Mouse (Mus musculus) right cerebral cortex, adult 2 months (tissue): ENCODE results near the gene Cdh8.
"Not testable (repeated sequence)": the region's sequence is repeated elsewhere in the genome, so short reads cannot be mapped to it uniquely, and the experiment has no call there.

ENCODE experiments used
- DNase-seq, 2 experiments: peaks; one replicate each; pipeline ENCODE4 v3.0.0; 2021 to 2022; ENCODE audit warnings: low spot score in 2 of 2

Gene Cdh8

DNA sequence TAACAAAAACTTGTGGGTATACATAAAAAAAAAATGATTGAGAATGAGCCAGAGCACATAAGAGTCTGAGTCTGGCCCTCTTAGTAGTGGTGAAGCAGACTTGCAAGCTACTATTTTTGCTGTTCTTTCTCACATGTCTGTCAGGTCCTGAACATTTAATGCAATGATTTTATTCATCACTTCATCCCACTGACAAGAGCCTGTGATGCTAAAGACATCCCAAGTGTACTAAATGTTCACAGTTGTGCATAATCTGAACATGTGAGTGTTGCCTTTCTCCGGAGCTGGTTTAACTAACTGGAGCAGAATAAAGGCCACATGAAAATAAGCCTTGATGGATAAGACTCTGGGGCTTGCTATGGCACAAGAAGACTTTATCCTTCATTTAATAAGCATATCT is 131.2 kb downstream of the Cdh8 start:
- no peak for DNase-seq

DNA sequence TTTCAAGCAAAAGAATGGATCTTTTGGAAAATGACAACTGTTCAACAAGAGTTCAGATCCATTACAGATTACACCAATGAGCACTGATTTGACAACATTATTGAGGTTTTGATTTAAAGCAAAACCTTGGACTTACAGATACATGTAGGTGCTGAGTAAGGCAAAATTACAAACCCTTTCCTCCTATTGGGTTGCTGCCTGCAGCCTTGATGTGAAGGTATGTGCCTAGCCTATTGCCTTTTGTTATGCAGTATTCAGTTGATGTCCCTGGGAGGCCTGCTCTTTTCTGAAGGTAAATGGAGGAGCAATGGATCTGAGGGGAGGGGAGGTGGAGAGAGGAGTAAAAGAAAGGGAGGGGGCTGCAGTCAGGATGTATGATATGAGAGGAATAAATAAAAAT is 135.9 kb downstream of the Cdh8 start:
- no peak for DNase-seq

DNA sequence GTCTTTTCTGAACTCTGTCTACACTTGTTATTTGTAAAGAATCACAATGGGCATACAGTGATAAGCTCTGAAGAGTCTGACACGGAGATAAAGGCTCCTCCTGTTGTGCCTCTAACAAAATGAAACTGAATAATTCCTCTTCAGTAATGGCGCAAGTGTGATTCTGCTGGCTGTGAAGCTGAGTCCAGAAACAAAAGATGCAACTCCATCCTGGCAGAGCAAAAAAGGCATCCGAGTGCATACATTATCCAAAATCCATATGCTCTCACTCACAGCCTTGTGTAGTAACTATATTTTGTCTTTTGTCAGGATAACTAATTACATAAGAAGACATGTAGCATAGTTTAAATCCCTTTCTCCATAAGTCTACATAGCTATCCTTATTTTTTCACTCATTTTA is 149.1 kb downstream of the Cdh8 start:
- peak in 1 of 2 experiments; percentile 6 for DNase-seq

DNA sequence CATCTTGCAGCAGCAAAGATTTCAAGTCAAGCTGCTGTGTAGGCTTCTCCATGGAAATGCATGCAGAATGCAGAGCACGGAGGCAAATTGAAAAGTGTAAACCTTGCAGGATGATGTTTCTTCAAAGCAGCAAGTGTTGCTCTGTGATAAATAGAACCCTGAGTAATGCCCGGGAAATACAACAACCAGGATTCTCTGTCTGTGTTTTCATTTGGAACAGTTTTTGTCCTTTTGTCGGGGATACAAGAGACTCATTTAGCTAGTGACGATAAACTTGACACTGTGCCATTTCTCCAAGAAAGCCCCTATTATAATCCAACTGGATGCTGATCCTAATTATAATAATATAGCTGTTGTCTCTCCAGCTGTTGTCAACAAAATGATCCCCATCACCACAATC is 181.9 kb downstream of the Cdh8 start:
- peak in 1 of 2 experiments; percentile 18 for DNase-seq

DNA sequence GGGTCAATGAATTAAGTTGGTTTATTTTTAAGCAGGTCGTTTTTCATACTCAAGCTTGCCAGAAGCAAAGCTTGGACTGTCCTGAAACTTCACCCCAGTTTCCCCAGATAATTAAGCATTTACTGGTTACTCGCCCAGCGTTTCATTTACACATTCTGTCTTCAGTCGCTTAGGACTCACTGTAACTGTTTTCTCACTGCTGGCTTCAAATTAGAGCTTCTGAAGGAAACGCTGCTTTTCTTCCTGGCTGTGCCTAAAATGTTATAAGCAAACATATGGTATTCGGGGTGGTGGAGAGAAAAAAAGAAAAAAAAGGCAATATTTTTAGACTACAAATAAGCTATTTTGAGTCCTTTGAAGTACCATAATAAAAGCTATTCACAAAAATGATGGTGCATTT is 192.6 kb downstream of the Cdh8 start:
- no peak for DNase-seq

DNA sequence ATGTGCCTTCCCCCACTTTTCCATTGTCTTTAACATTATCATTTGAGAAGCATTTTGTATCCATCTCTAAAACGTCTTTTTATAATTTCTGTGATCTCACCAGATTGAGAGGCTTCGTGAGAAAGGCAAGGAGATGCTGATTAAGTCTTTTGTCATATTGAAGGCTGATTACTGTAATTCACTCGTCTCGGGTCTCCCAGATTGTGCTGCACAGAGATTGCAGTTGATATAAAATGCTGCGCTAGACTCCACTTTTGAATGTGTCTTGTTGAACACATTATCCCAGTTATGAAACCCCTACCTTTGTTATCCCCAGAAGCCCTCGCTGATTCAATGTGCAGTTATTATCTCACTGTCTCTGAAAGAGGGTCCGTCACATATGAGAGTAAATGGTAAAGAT is 211.1 kb downstream of the Cdh8 start:
- DNase-seq = no peak

DNA sequence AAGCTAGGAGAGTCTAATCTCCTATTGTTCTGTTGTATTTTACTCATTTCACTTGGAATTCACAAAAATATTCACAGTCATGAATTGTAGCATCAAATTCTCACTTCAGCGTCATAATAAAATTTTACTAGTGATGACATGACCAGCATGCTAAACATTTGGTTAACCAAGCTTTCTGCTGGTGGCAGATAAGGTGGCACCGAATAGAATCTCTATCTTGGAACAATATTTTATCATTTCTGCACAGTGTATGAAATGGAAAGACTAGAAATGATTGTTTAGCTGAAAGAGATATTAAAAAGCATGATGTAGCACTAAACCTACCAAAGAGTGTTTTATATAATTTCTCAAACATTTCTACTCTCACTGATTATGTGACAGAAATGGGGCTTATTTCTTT is 225.6 kb downstream of the Cdh8 start:
- DNase-seq = no peak

DNA sequence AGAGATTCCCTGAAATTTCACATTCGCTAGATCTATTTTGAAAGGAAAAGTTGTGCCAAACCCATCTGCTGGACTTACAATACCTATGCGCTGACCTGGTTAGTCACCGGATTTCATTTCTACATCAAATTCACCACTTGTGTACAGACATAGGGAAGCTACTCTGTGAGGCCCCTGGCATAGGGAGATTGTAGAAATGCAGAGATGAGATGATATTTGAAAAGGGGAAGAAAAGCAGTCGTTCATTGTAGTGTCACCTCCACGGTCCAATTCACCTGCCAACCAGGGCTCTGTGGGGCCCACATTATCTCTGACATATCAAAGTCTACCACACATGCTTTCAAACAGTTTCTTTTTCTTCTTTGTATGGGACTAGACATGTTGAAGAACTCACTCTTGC is 229.4 kb downstream of the Cdh8 start:
- DNase-seq = no peak

DNA sequence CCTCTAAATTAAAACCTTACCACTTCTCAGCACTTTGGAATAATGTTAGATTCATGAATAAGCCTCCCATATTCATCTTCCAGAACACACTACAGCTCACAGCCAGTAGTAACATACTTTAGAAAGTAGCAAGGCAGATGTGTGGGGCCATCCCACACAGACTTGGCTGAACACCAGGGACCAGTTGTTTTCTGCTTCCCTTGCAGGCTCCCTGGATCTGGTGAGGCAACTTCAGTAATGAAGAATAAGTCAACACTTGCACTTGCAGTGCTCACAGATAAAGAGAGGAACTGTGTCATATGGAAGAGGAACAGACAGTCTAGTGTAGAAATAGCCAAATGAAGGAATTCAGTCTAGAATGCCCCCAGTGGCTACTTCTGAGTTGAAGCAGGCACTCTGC is 232.1 kb downstream of the Cdh8 start:
- no peak for DNase-seq

DNA sequence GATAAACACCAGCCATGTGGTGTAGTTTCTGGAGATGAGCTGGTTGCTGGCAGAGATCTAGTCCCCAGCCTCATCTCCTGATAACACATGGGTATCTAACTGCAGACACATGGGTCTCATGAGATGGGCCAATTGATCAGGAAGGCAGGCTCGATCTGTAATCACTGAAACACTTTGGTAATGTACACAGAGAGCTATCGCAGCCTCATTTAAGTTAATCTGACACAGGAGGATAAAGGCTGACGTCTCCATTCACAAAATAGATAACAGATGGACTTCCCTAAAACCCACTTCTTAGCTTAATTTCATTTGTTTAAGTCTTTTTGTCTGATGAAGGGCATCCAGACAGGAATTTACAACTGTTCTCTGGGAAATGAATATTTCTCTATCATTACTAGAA is 249.3 kb downstream of the Cdh8 start:
- DNase-seq = no peak

DNA sequence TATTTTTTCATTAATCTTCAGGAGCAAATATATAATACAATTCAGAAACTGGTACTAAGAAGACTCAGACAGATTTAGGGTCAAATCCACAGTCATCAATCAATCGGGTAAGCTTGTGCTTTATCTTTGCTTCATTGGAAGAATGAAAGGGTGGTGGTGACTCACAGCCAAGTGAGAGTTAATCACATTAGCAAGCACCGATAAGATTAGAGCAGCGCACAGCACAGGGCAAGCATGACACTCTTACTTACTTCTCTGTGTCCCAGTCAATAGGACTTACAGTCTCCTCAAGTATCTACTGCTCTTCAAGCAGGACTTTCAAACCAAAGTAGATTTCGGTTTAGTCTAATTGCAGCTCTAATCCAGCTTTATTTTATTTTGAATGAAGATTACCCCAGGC is 254.6 kb downstream of the Cdh8 start:
- no peak for DNase-seq

DNA sequence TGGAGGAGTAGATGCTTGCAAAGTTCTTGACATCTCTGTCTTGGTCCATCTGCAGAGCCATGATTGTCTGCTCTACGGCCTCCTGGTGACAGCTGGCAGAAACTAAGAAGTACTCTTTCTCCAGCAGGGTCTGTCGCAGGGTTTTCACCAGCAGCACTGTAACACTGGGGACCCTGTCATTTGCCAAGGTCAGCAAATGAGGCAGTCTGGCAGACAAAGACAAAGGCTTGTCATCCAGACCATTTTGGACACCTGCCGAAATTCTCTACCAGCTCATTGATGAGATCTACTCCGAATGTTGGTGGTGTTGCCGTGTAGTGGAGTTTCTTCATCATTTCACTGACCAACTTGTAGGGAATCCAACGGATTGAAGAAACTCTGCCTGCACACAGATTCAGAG is 270.8 kb downstream of the Cdh8 start:
- DNase-seq = no peak

DNA sequence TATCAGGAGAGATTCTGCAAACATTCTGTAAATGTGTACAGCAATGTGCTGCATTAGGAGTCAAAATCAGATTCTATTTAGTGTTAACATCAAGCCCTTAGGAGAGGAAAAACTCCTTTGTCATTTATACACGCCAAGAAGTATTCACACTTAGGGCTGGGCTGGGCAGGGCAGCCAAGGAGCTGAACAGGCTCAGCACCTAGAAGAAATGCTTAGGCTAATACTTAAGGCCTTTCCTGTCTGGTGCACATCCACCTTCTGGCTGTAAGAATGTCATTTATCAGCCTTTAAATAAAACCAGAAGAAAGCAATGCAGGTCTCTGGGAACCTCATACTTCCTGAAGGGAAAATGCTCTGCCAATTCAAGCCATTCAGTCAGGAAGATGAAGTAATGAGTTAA is 271.5 kb downstream of the Cdh8 start:
- not testable (repeated sequence) for DNase-seq

DNA sequence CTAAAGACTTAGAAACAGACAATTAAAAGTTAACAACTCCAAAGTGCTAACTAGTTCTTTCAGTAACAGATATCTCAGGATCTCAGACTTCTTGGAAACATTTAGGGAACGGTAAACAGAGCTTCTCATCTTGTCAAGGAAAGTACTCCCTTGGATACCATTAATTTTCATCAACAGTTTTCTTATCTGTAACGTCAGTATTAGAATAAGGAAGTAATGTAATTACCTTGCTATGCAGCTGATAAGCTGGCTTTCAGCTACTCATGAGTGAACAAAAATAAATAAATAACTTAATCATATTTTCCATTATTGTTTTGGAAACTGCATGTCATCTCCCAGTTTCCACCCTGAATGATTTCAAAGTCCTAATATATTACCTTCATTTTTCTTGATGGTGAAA is 317.8 kb downstream of the Cdh8 start:
- no peak for DNase-seq

DNA sequence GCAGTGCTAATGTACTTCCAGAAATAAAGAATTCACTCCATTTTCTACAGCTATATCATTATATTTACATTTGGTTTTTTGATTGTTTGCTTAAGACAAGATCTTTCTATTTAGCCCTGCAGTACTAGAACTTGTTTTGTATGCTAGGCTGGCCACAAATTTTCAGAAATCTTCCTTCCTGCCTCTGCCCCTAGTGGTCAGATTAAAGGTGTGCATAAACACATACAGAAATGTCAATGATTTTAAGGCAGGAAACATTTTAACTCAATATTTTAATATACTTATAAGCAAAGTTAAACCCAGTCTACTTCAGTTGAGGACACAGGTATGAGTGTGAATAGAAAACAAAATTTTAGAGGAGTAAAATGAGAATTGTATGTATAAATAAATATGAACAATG is 364.9 kb downstream of the Cdh8 start:
- no peak for DNase-seq

DNA sequence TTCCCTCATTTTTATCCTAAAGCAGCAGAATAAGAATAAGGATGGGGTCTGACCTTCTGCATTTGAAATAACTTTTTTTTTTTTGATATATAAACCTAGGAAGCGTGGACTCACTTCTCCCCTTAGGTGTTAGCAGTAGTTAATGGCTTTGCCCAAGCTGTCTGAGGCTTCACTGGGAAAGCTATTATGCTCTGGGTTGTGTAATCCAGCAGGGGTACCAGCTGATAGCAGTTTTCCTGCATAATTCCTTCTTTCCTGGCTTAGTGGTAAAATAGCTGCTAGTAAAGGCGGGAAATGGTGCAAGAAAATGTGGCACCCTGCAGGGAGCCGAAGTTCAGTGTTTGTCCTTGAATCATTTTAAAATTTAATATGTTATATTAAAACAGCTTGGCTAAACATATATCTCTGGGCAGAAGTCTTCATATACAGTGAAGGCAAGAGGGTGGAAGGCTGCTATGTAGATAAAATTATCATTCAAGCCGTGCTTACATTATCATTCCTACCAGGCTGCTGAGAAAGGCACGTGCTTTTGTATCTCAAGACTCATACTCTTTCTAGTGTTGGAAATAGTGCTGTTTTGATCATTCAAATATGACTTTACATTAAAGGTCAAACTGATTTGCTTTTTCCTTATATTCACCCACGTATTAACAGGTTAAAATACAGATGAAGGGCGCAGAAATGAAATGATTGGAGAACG is 367.5 kb downstream of the Cdh8 start:
- DNase-seq = no peak

DNA sequence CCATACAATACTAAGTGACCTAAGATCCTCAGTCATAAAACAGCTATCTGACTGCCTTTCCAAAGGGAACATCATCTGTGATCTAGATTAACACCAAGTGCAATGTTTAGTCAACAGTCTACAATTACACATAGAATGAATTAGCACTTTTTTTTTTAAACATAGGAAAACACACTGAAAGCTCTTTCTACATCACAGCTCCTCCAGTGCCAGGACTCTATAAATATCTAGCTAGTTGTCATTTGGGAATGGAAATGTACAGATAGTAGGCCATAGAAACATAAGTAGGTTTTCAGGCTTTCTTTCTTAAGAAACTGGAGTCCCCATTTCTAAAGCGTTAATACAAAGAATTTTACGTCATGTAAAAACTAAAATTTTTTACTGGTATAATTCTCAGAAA is 375.8 kb downstream of the Cdh8 start:
- no peak for DNase-seq

DNA sequence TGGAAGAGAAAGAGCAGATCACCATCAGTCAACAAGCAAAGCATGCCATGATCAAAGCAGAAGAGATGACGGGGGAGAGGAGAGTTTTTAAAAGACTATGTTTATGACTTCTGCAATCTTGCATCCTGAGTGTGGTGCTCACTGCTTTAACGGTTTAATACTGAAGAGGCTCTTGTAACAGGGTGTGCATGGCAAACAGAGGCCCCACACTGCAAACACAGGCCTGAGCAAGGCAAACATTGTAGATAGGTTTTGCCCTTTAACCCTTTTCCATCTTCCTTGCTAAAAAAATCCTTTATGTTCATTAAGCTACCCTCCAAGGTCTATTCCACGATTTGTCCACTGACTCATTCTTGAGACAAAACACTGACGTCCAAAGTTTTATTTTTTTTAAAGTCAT is 385.2 kb downstream of the Cdh8 start:
- no peak for DNase-seq
